Mouse (Mus musculus) erythroid progenitor cell, adult 5-6 weeks (primary cell): ENCODE results near the gene Gjd3. TPM values are rescaled to one million over a fixed set of nuclear protein-coding genes. Genes with fewer than 3 reads are reported as not detected.

ENCODE experiments used
- ATAC-seq: replicated peaks from 2 replicates; pipeline ENCODE4 v1.8.0; 2016; ENCODE audit warnings: moderate number of reproducible peaks, mild to moderate bottlenecking, moderate TSS enrichment, inconsistent platforms; ENCODE audit not compliant: poor library complexity, low FRiP score, severe bottlenecking
- total RNA-seq, 2 experiments: library from RNA; stranded (forward) in 1 of 2; stranded (reverse) in 1 of 2; fragments of 150-400 nt in 1 of 2; fragments of 186-747, 209-891 nt in 1 of 2; gene quantifications; 2 replicates each; pipeline versions ENCODE4 v1.2.3 to v1.2.4; 2015 to 2017; ENCODE audit warnings: low replicate concordance in 2 of 2

Gene Gjd3
- total RNA-seq, 2 experiments from 2014 or later, result not detected

- ATAC-seq, result no peak
Measured at GRCm38 (mm10) chr11:98981997-98982772, 631 bp downstream of the Gjd3 start.

- no peak for ATAC-seq
Measured at GRCm38 (mm10) chr11:98981289-98981996, 1.4 kb downstream of the Gjd3 start.

- ATAC-seq, result no peak
Measured at GRCm38 (mm10) chr11:98979356-98979755, 3.5 kb downstream of the Gjd3 start.

- ATAC-seq, result no peak
Measured at GRCm38 (mm10) chr11:98978526-98979148, 4.2 kb downstream of the Gjd3 start.

- ATAC-seq, result peak; percentile 72
Measured at GRCm38 (mm10) chr11:98974871-98975719, 7.7 kb downstream of the Gjd3 start.

GRCm38 (mm10) chr11:98974213-98974612, 8.6 kb downstream of the Gjd3 start:
- no peak for ATAC-seq

GRCm38 (mm10) chr11:98973584-98973983, 9.2 kb downstream of the Gjd3 start:
- no peak for ATAC-seq

- no peak for ATAC-seq
Measured at GRCm38 (mm10) chr11:98972801-98973360, 9.9 kb downstream of the Gjd3 start.

- ATAC-seq, result peak; percentile 61
Measured at GRCm38 (mm10) chr11:98972215-98972614, 10.6 kb downstream of the Gjd3 start.

GRCm38 (mm10) chr11:98971316-98972031, 11.3 kb downstream of the Gjd3 start:
- no peak for ATAC-seq

- ATAC-seq, result no peak
Measured at GRCm38 (mm10) chr11:98970191-98970925, 12.5 kb downstream of the Gjd3 start.

- no peak for ATAC-seq
Measured at GRCm38 (mm10) chr11:98969496-98969927, 13.3 kb downstream of the Gjd3 start.

- ATAC-seq, result no peak
Measured at GRCm38 (mm10) chr11:98968716-98969495, 13.9 kb downstream of the Gjd3 start.

- ATAC-seq, result no peak
Measured at GRCm38 (mm10) chr11:98968079-98968478, 14.7 kb downstream of the Gjd3 start.

GRCm38 (mm10) chr11:98966499-98967141, 16.2 kb downstream of the Gjd3 start:
- ATAC-seq, result no peak

GRCm38 (mm10) chr11:98965416-98966077, 17.3 kb downstream of the Gjd3 start:
- no peak for ATAC-seq
